Mouse (Mus musculus) testis, postnatal 14 days (tissue): ENCODE measurements around the gene Wfdc3.

Experiments used
- DNase-seq: peaks from one replicate; pipeline ENCODE4 v3.0.0; 2021; ENCODE audit warnings: low spot score

Gene Wfdc3

DNA sequence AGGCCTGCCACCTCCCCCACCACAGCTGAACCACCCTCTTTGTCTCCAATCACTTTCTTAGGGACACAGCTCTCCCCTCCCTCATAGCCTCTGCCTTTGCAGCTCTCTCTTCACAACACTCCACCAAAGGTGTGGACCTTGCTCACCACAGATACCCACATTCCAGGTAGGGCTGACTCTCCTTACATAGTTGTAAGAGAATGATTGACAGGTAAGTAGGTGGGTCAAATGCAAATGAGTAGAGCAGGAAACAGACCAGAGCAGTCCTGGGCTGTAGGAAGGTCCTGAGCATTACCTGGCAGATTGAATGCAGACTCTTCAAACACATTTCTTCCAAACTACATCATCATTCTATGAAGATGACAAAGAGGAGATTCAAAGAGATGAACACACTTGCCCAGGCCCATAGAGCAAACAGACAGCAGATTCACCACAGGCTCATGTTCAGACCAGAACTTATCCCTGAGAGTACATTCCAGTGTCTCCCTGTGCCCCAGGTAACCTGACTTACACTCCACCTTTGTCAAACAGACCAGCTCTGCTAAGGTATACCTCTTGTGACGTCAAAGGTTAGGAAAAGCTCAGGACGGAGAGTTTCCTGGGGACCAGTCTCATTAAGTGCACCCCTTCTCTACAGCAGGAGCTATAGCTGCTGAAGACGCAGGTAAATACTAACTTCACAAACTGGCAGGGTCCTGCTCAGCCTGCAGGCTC is 8.2 kb downstream of the Wfdc3 start:
- no peak for DNase-seq

DNA sequence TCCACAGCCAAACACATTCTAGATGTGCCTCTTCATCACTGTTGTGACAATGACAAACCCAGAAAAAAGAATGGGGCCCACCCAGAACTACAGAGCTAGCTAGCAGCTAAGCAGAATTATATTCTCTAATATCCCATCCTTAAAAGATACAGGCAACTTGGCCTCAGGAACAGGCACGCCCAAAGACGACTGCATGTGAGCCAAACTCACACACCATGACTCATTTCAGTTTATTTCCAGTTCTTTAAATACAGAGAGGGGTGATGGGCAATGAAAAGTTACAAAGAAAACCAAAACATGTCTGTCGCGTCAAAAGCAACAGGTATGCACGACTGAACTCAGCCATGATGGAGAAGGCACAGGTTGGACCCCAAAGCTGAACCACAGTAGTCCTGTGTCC is 10.3 kb downstream of the Wfdc3 start:
- DNase-seq = no peak

DNA sequence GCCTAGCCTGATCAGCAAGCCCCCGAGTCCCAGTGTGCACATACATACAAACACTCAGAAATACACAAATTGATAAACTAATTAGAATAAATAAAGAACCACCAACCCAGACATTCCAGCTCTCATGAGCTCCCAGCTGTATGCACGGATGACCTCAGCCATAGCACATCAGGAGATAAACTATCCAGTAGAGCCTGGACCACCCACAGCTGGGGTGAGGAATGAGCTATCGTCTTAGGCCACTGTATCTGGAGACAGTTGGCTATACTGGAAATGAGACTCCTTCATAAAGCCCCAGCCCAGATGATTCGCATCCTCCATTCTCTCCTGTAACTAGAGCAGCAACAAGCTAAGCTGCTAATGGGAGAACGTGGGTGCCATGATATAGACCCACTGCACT is 10.9 kb downstream of the Wfdc3 start:
- no peak for DNase-seq

DNA sequence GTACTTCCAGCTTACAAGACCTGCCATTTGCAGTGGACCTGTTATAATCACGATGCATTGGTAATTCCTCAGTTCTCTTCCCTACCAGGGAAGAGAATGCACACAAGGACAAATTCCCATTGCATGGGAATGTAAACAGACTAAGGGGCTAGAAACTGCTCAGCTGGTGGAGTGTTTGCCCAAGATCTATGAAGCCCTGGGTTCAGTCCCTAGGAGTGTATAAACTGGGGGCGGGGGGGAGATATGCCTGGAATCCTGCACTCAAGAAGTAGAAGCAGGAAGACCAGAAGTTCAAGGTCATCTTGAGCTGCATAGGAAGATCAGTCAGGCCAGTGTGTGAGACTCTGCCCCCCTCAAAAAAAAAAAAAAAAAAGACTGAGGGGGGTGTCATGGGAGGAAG is 12.5 kb downstream of the Wfdc3 start:
- DNase-seq = no peak

DNA sequence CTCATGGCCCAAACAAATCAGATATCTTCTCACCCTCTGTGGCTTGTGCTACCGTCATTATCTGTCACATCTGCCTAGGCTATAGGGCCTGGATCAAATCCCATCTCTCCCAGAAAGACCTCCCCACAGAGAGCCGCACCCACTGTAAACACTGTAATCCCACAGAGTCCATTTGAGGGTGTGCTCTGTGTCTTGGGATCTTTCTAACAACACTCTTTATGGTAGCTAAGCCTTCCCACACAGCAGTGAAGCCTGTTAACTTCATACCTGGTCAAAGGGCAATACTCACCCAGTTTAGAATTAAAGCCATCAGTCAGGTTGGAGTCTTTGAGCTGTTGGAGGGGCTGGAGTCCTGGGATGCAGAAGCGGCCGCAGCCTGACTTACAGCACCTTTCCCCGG is 14.0 kb downstream of the Wfdc3 start:
- no peak for DNase-seq

DNA sequence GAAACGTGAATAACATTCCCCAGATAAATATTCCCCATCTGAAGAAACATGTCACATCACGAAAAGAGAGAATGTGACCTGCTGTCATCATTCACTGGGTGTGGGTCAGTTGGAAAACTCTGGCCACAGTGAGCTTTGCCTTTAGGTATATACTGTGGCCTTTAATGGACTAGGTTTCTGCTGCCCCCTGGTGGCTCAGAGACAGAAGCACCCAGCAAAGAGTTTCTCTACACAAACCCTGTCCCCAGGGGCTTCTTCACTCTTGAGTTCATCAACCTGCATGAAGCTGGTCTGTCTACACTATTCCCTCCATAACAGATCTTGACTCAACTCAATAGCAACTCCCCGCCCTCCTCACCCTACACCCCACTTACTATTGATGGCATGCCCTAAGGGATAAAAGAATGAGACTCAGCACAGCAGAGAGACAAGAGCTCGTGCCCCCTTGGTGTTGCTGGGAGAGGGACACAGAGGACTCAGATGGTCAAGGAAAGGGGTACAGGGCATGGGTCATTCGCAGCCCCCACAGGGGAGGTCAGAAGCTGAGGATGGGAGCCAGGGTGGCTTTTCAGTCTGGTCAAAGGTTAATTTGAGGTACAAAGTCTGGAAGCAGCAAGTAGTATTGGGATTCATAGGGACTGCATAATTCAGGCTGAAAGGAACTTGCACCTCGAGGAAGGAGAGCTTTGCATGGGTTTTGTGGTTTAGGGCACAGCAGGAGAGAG is 19.7 kb downstream of the Wfdc3 start:
- peak; percentile 48 for DNase-seq

DNA sequence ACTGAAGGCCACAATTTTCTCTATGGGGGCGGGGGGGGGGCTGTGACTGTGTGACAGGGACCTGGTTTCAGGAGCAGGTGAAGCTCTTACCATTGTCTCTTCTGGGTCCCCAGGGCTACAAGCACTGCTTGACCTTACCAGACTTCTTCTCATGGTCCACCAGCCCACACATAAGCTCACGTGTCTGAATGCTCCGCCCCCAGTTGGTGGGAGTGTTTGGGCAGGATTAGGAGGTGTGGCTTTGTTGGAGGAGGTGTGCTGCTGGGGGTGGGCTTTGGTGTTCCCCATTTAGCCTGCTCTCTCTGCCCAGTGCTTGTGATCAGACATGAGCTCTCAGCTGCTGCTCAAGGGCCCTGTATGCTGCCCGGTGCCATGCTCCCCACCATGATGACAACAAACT is 22.5 kb downstream of the Wfdc3 start:
- DNase-seq = no peak

DNA sequence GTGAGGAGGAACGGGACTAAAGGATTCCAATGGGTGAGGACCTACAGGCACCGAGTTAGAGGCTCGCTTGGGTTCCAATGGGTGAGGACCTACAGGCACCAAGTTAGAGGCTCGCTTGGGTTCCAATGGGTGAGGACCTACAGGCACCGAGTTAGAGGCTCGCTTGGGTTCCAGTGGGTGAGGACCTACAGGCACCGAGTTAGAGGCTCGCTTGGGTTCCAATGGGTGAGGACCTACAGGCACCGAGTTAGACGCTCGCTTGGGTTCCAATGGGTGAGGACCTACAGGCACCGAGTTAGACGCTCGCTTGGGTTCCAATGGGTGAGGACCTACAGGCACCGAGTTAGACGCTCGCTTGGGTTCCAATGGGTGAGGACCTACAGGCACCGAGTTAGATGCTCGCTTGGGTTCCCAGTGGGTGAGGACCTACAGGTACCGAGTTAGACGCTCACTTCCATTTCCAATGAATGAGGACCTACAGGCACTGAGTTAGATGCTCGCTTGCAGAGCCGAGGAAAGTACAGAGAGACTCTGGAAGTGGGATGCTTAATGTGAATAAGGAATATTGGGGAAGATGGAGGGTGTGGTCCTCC is 29.4 kb downstream of the Wfdc3 start:
- DNase-seq = peak; percentile 63

DNA sequence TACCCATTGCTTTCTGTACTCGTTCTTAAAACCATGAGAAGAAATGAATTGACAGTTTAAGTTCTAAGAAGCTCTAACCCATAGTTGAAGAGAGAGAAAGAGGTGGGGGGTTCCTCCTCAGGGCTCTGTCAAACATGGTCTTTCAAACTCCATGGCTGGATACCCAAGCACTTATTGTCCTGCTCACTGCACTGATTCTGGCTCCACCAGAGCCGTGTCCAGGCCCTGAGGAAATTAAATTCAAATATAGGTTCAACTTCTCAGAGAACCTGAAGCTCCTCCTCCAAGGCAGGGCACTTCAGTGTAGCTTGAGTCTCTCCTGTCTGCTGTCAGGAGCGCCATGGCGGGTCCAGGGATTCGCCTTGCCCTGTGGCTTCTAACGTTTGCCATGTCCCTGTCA is 30.7 kb downstream of the Wfdc3 start, which contains the start of gene Spint5:
Gene Spint5, plus strand, starts transcription at position 301 of the 400 bp plus-strand sequence.
- DNase-seq = no peak

DNA sequence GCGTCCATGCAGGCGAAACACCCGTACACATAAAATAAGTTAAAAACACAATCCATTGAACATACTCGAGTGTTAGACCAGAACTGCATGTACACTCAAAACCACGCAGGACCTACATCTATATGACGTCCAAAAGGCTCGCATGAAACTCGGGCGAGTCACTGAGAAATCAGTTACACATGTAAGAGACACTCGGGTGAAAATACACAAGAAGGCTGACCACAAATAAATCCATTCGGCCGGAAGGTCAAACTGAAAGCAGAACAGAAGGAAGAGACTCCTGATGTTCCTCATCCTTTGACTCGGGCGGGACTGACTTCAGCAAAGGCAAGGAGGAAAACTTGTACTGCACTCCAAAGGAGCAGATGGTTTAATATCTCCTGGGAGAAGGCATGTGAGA is 39.7 kb downstream of the Wfdc3 start:
- DNase-seq = no peak

DNA sequence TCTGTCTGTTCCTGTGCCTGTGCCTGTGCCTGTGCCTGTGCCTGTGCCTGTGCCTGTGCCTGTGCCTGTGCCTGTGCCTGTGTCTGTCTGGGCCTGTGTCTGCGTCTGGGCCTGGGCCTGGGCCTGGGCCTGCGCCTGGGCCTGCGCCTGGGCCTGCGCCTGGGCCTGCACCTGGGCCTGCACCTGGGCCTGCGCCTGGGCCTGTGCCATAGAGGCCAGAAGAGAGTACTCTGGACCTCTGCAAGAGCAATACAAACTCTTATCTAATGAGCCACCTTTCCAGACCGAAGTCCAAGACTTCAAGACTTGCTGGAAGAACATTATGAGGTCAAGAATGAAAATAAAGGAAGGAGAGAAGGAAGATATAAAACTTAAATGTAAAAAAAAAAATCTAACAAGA is 40.4 kb downstream of the Wfdc3 start:
- no peak for DNase-seq

DNA sequence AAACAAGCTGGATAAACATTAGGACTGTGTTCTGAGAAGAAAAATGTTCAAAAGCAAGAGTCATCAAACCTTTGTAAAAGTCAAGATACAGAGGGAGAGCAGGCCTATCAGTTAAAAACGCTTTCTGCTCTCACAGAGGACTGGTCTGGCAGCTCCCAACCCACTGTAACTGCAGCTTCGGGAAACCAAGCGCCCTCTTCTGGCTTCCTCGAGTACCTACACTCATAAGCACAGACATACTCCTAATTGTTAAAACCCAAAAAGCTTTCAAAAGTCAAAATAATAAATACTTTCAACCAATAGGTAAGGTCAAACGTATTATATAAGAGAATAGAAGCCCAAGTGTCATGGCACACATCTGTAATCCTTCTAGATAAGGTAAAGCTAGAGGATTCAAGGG is 41.5 kb downstream of the Wfdc3 start:
- no peak for DNase-seq

DNA sequence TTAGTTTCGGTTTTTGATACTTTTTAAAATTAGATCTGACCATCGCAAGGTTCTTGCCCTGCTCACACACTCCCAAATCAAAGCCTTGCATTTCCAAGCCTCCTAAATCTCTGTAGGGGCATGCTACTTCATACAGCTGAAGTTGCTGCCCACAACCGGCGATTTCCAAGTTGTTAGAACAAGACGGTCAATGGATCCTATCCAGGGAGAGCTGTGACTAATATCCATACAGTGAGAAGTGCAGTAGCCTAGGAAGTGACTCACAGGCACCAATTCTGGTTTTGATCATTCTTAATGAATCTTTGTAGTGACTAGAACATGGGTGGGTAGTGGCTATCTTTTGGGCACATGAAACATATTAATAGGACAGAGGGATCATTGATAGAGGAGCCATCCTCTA is 44.0 kb downstream of the Wfdc3 start:
- DNase-seq = no peak

DNA sequence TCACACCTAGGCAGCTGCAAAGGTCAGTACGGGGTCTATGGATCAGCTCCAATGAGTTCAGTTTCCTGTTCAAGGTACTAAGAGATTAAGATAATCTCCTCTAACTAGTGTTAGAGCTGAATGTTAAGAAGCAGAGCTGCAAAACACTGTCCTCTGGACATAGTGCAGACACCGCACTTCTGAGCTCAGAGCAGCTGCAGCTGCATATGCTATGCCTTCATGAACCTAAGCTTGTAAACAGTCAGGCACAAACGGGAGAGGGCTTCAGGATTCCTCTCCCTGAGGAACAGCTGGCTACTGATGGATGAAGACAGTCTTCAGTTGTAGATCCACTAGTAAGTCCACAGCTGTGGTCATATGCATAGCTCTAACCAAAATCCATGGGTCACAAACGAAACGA is 44.8 kb downstream of the Wfdc3 start:
- no peak for DNase-seq

DNA sequence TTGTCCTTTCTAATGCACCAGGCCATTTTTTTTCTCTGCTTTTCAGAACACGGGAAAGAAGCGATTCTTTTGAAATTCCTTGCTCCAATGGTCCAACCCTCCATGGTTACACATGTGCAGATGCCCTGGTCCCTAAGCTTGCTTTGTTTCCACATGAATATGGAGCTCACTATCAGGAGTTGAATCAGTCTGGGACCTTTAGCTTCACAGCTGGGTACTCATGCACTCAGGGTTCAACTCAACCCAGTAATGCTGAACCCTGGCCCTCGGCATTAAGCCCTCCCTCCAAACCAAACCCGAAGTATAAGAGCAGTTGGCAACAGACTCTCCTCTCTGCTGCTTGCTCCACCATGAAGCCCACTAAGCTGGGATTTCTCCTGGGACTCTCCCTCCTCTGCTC is 47.5 kb downstream of the Wfdc3 start, which contains the start of gene Spint4:
Gene Spint4, plus strand, starts transcription at position 301 of the 400 bp plus-strand sequence.
- no peak for DNase-seq

DNA sequence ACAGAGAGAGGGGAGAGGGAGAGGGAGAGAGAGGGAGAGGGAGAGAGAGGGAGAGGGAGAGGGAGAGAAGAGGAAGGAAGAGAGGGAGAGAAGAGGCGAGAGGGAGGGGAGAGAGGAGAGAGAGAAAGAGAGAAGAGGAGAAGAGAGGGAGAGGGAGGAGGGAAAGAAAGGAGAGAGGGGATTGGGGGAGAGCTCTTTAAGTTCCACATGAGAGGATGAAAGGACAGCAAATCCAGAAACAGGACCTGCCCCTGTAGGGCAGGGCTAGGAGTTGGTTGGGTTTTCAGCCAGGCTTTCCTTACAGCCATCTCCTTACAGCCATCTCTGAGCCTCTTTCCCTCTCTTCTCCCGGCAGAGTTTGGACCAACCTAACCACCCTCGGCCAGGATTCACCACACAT is 60.9 kb downstream of the Wfdc3 start, which contains the start of gene Wfdc13:
Gene Wfdc13, plus strand, starts transcription at position 301 of the 400 bp plus-strand sequence.
- no peak for DNase-seq
